Mouse (Mus musculus): ENCODE results near the gene C1rb.
"Not testable (repeated sequence)": the region's sequence is repeated elsewhere in the genome, so short reads cannot be mapped to it uniquely, and the experiment has no call there.

Gene C1rb

GRCm38 (mm10) chr6:124570026-124570425 lies at the start of gene C1rb:
TSS of gene C1rb (plus strand) at chr6:124570294.
- peak; percentile 81 for DNase-seq (ENCODE audit: low spot score)

- DNase-seq (ENCODE audit: low spot score) = peak; percentile 73
Measured at GRCm38 (mm10) chr6:124522082-124522481, 48.0 kb upstream of the C1rb start.

GRCm38 (mm10) chr6:124527881-124528280 lies 42.2 kb upstream of the C1rb start:
- DNase-seq (ENCODE audit: low spot score) = no peak

DNA sequence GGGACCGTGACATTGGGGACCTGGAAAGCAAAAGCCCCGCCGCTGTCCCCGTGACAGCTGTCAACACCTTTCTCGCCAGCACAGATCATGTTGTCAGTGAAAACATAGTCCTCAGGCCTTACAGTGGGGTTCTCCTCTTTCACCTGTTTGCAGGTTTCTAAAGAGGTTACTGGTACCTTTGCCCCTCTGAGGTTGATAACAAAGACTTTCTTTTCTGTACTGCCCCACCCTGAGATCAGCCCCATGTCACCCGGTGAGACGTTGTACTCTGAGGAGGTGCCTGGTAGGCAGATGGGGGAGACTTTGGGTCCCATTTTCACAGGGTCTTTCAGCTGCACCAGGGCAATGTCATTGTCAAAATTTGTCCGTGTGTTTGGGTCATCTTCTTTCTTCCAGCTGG lies 39.0 kb upstream of the C1rb start:
- no peak for DNase-seq (ENCODE audit: low spot score)

GRCm38 (mm10) chr6:124536125-124536829 lies 33.8 kb upstream of the C1rb start:
- not testable (repeated sequence) for DNase-seq (ENCODE audit: low spot score)

DNA sequence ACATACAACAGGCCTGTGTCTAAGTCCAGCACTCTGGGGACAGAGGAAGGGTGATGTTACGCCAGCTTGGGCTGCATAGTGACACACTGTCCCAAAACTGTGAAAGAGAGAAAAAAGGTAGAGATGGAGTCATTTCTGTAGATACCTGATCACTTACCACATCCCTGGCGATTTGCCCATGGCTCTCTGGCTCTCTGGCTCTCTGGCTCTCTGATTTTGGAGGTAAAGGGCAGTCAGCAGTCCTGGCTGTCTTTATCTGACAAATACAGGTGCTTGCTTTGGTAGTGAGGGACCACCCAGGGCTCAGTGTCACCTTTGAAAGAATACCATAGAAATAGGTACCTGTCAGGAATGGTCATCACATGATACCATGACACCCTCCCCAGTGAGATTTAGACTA lies 28.9 kb upstream of the C1rb start:
- not testable (repeated sequence) for DNase-seq (ENCODE audit: low spot score)

DNA sequence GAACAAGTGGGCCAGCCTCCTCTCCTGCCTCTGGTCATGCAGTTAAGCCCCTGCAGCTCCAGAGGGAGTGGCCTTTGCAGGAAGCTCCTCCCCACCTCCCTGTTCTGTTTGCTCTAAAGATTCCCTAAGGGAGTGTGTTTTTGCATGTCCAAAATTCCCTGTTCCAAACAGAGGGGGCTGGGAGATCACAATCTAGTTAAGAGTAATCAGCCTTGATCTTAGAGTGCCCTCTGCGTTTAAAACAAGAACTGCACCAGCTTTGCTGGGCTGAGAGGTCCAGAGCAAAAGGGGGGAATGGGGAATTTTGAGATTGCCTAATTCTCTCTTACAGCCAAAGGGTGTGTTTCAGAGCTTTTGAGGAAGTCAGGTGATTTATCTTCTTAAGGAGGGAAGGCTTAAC lies 27.8 kb upstream of the C1rb start, which contains the start of gene C1s1:
TSS of gene C1s1 (minus strand) at position 76 of the 400 bp plus-strand sequence.
- peak; percentile 68 for DNase-seq (ENCODE audit: low spot score)

DNA sequence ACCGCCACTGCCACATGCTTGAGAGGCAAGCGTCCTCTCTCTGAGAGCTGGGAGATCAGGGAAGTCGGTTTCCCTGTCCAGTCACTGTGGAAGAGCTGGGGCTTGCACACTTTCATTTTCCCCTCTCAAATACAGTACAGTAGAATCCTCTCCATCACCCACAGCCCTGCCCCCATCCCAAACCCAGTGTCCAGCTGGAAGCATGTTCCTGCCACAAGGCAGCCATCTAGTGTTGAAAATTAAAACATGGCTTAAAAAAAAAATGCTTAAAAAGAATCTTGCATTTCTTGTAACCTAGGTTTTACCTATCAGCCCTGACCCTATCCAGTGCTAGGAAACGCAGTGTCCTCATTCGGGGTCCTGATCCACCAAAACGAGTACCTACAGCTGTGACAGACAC lies 25.6 kb upstream of the C1rb start:
- peak; percentile 64 for DNase-seq (ENCODE audit: low spot score)

- no peak for DNase-seq (ENCODE audit: low spot score)
Measured at GRCm38 (mm10) chr6:124545425-124545824, 24.7 kb upstream of the C1rb start.

GRCm38 (mm10) chr6:124547979-124548378 lies 22.1 kb upstream of the C1rb start:
- not testable (repeated sequence) for DNase-seq (ENCODE audit: low spot score)

GRCm38 (mm10) chr6:124549023-124549550 lies 21.0 kb upstream of the C1rb start:
- DNase-seq (ENCODE audit: low spot score) = no peak

GRCm38 (mm10) chr6:124552766-124553165 lies 17.3 kb upstream of the C1rb start:
- DNase-seq (ENCODE audit: low spot score) = no peak

DNA sequence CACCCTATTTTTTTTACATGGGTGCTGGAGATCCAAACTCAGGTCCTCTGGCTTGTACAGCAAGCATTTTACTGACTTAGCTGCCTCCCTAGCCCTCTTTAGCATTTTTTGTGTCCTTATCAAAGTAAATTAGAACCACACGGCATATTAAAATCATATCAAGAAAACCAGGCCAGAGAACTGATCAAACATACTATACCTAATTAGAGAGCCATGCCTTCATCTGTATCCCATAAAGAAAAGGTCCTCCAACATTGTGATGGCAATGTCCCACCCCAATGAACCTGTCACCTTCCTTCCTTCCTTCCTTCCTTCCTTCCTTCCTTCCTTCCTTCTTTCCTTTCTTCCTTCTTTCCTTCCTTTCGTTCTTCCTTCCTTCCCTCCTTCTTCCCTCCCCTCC lies 14.1 kb upstream of the C1rb start:
- DNase-seq (ENCODE audit: low spot score) = not testable (repeated sequence)

GRCm38 (mm10) chr6:124561156-124561555 lies 8.9 kb upstream of the C1rb start:
- not testable (repeated sequence) for DNase-seq (ENCODE audit: low spot score)

DNA sequence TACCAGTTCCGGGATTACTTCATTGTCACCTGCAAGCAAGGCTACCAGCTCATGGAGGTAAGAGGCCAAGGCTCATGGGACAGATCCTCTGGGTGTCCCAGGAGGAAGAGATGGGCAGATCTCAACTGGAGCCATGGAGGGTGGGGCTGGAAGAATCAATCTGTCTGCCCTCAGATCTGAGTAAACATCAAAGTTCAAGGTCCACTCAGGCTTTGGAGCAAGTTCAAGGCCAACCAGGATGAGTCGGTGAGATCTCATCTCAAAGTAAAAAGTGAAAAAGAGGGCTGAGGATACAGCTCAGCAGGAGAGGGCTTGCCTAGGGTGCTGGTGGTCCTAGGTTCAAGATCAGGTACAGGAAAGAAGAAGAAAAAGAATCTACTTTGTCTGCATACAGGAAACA lies 8.5 kb upstream of the C1rb start:
- not testable (repeated sequence) for DNase-seq (ENCODE audit: low spot score)

DNA sequence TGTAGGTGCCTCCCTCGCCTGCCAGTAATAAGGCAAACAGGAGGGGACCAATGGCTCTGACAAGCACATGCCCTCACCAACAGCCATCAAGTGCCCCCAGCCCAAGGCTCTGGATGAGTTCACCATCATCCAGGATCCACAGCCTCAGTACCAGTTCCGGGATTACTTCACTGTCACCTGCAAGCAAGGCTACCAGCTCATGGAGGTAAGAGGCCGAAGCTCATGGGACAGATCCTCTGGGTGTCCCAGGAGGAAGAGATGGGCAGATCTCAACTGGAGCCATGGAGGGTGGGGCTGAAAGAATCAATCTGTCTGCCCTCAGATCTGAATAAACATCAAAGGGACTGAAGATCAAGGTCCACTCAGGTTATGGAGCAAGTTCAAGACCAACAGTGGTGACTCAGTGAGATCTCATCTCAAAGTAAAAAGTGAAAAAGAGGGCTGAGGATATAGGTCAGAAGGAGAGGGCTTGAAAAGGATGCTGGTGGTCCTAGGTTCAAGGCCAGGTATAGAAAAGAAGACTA lies 5.1 kb downstream of the C1rb start:
- not testable (repeated sequence) for DNase-seq (ENCODE audit: low spot score)

- peak; percentile 63 for DNase-seq (ENCODE audit: low spot score)
Measured at GRCm38 (mm10) chr6:124580155-124580554, 10.1 kb downstream of the C1rb start.

- no peak for DNase-seq (ENCODE audit: low spot score)
Measured at GRCm38 (mm10) chr6:124582231-124582630, 12.1 kb downstream of the C1rb start.

DNA sequence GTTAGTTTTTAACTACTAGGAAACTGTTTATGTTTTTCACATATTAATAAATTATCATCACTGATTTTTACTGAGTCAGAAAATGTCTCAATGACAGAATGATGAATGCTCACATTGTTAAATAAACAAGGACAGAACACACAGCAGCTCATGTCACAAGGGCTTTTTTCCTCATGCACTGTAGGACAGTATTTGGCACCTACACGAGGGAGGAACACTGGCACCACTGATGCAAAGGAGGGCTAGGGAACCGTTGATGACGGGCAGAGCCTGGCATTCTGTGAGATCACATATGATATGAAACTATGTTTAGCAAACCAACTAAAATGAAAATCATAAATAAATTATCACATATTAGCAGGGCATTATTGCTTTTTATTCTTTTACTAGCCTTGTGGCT lies 14.8 kb downstream of the C1rb start:
- no peak for DNase-seq (ENCODE audit: low spot score)

- peak; percentile 74 for DNase-seq (ENCODE audit: low spot score)
Measured at GRCm38 (mm10) chr6:124585761-124586160, 15.7 kb downstream of the C1rb start.

GRCm38 (mm10) chr6:124586266-124586665 lies 16.2 kb downstream of the C1rb start:
- no peak for DNase-seq (ENCODE audit: low spot score)

DNA sequence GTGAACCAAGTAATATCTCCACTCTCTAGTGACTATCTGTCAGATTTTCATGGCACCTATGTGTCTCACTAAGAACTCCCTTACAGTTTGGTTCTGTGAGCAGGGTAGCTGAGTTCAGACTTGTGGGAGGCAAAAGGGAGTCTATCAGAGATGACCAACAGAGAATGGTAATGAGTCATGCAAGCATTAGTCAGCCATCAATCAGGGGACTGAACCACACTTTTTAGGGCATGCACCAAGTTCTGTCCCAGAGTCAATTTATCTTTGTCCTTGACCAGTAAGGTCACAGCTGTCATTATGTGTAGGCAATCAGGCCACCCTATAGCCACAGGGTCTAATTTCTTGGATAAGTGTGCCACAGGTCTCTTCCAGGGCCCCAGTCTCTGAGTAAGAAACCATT lies 18.7 kb downstream of the C1rb start:
- no peak for DNase-seq (ENCODE audit: low spot score)

GRCm38 (mm10) chr6:124592186-124592700 lies 22.1 kb downstream of the C1rb start:
- DNase-seq (ENCODE audit: low spot score) = peak; percentile 57
